Comparison of ENCODE assay signal across 8 mouse cellular contexts in the genomic region with DNA sequence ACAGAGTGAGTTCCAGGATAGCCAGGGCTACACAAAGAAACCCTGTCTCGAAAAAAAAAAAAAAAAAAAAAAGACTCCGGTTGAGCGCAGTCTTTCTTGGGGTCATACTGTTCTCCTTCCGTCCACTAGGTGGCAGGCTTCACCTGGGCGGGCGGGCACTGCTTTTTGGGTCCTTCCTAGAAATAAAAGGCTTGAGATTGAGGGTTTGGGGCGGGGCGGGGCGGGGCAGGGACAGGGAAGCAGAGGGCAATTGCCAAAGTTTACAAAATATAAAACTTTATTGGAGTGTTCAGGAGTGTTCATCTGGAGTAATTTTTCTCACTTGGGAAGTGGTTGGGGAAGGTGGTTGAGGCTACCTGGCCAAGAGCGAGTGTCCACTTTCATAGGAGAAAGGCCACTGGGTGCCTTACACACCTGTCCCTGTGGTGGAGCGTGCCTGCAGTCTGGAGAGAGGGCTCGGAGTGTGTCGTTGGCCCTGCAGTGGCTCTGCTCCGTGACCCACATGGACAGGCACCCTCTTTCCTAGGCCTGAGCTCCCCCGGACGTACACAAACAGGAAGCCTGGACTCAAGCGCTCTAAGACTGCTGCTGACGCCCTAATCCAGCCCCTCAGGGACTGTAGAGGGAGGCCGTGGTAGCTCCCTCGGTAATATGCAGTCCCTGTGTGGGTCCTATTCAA. TPM values are rescaled to one million over a fixed set of nuclear protein-coding genes. Genes with fewer than 3 reads are reported as not detected.
DNase-seq lines count a peak whose midpoint lies in the region; ATAC-seq and TF ChIP-seq lines count a peak whose summit lies in the region.

Gene Tmem82, minus strand, starts transcription at position 69 of the 679 bp plus-strand sequence.

- H3K4me2 ChIP-seq in heart, embryonic 16.5 days (ENCODE audit: low read depth, low read length), result peak within 1 kb of the TSS; percentile 71
- H3K4me2 ChIP-seq in stomach, embryonic 14.5 days (replicated peaks; ENCODE audit: low read depth, low read length), result peak within 1 kb of the TSS; percentile 55

- WGBS in embryonic facial prominence, embryonic 10.5 days, result 25% methylated on average over 20 of the region's 20 CpGs
- 27% methylated on average over 19 of the region's 20 CpGs for WGBS in heart, embryonic 16.5 days
- WGBS in stomach, embryonic 14.5 days, result 27% methylated on average over 20 of the region's 20 CpGs

- peaks cover 43% of the 10 kb centered on the region for H3K4me1 ChIP-seq in embryonic facial prominence, embryonic 10.5 days
- H3K4me1 ChIP-seq in heart, embryonic 16.5 days (ENCODE audit: control insufficient read depth, insufficient read depth, low read length), result peaks cover 18% of the 10 kb centered on the region
- H3K4me1 ChIP-seq in stomach, embryonic 14.5 days (ENCODE audit: control insufficient read depth, insufficient read depth, low read length), result peaks cover 9% of the 10 kb centered on the region; the same call in 1 of the 2 replicates

- no peak for ATAC-seq in heart, embryonic 16.5 days (replicated peaks; ENCODE audit: extremely low read depth, insufficient read depth, low FRiP score)
- peak; percentile 71 for ATAC-seq in megakaryocyte progenitor cell, adult 5-6 weeks (replicated peaks; ENCODE audit: poor library complexity)
- 0 out of 2 replicates have a peak, but pooled peaks have one; percentile 19 for ATAC-seq in stomach, embryonic 14.5 days (ENCODE audit: insufficient number of reproducible peaks, insufficient read depth, low FRiP score, low read depth)

- H3K9me3 ChIP-seq in embryonic facial prominence, embryonic 10.5 days, result no peaks in the 10 kb centered on the region
- no peaks in the 10 kb centered on the region for H3K9me3 ChIP-seq in heart, embryonic 16.5 days (replicated peaks; ENCODE audit: control insufficient read depth, low read length)
- H3K9me3 ChIP-seq in stomach, embryonic 14.5 days (ENCODE audit: control insufficient read depth, low read depth, low read length), result no peaks in the 10 kb centered on the region

- peak within 1 kb of the TSS; percentile 63 for H3K9ac ChIP-seq in heart, embryonic 16.5 days (ENCODE audit: low read length)
- no peak within 1 kb of the TSS for H3K9ac ChIP-seq in stomach, embryonic 14.5 days (replicated peaks; ENCODE audit: low read depth, low read length)

- no peaks in the 10 kb centered on the region for H3K36me3 ChIP-seq in embryonic facial prominence, embryonic 10.5 days (replicated peaks)
- no peaks in the 10 kb centered on the region for H3K36me3 ChIP-seq in heart, embryonic 16.5 days (ENCODE audit: control insufficient read depth, insufficient read depth)
- no peaks in the 10 kb centered on the region for H3K36me3 ChIP-seq in stomach, embryonic 14.5 days (ENCODE audit: control insufficient read depth, insufficient read depth, low read length)

- peak; percentile 66 for TF ChIP-seq CTCF in gastrocnemius, adult 2 months (IDR thresholded peaks at IDR 0.05)

- intact Hi-C loops in gastrocnemius, adult 2 months (cut with DNase I), result loop anchor here (2.0 to 10.0 kb wide), 3 partner anchors 206 to 336 kb away; partner anchors contain the start of gene Cela2a

- peak within 1 kb of the TSS; percentile 9 for H3K27ac ChIP-seq in gastrocnemius, adult 2 months
- H3K27ac ChIP-seq in embryonic facial prominence, embryonic 10.5 days (replicated peaks), result peak within 1 kb of the TSS; percentile 77
- H3K27ac ChIP-seq in heart, embryonic 16.5 days (ENCODE audit: low read length), result no peak within 1 kb of the TSS
- no peak within 1 kb of the TSS for H3K27ac ChIP-seq in stomach, embryonic 14.5 days (ENCODE audit: low read length)

- DNase-seq in gastrocnemius, adult 2 months, result peak; percentile 71
- no peak for DNase-seq in gastrocnemius, adult 8-10 months (ENCODE audit: low spot score in 2 of 2)
- peak; percentile 85 for DNase-seq in ZHBTc4 (ENCODE audit: low read depth, low spot score)
- peak; percentile 75 for DNase-seq in embryonic facial prominence, embryonic 10.5 days (ENCODE audit: low spot score)
- peak; percentile 73 to 80 for DNase-seq in kidney, postnatal 4 days

- peaks cover 10% of the 10 kb centered on the region for H3K27me3 ChIP-seq in embryonic facial prominence, embryonic 10.5 days (replicated peaks; ENCODE audit: low read depth, poor library complexity, severe bottlenecking)
- no peaks in the 10 kb centered on the region for H3K27me3 ChIP-seq in heart, embryonic 16.5 days (ENCODE audit: control insufficient read depth, insufficient read depth, low read length)
- H3K27me3 ChIP-seq in stomach, embryonic 14.5 days (ENCODE audit: control insufficient read depth, insufficient read depth, low read length), result no peaks in the 10 kb centered on the region

- peak within 1 kb of the TSS; percentile 59 for H3K4me3 ChIP-seq in gastrocnemius, adult 2 months
- H3K4me3 ChIP-seq in embryonic facial prominence, embryonic 10.5 days, result peak within 1 kb of the TSS; percentile 54
- H3K4me3 ChIP-seq in heart, embryonic 16.5 days (ENCODE audit: low read length), result peak within 1 kb of the TSS; percentile 42
- peak within 1 kb of the TSS; percentile 15; the same call in 1 of the 2 replicates for H3K4me3 ChIP-seq in stomach, embryonic 14.5 days (ENCODE audit: low read depth, low read length)

RNA-seq across cellular contexts. Expression of gene Tmem82, which starts in this region (rescaled TPM):
- total RNA-seq in gastrocnemius, adult 2 months (2021), result 1 to 10 TPM in 1 of 2 experiments, under 1 TPM in 1; 0.61 to 3.2 TPM
- total RNA-seq in gastrocnemius, adult 8-10 months (2022), result under 1 TPM; 0.16 to 0.46 (median 0.31) TPM
- 1.5 and 2.1 TPM in 2 replicates for polyA plus RNA-seq in embryonic facial prominence, embryonic 10.5 days (2016; fragmentation: Nextera tagmentation; extraction: Ambion mirVana)
- polyA plus RNA-seq in heart, embryonic 16.5 days (2015; fragmentation: Nextera tagmentation; extraction: Ambion mirVana), result 1.1 and 1.7 TPM in 2 replicates
- total RNA-seq in megakaryocyte progenitor cell, adult 5-6 weeks (2015), result 0.10 and 0.76 TPM in 2 replicates
- 0.46 and 1.6 TPM in 2 replicates for total RNA-seq in megakaryocyte progenitor cell, adult 5-6 weeks (2017)
- polyA plus RNA-seq in stomach, embryonic 14.5 days (2014; fragmentation: Nextera tagmentation; extraction: Ambion mirVana), result 0.29 and 0.32 TPM in 2 replicates

Comparison
In these comparisons a context has a peak if more than half of its experiments do, and no peak if none do; other contexts are left out.
1. DNase-seq: peak in gastrocnemius, adult 2 months (single experiment), ZHBTc4 (single experiment), embryonic facial prominence, embryonic 10.5 days (single experiment) and kidney, postnatal 4 days (2 of 2); none in gastrocnemius, adult 8-10 months (0 of 2).
2. Peak in ATAC-seq, H3K4me3 ChIP-seq and H3K4me2 ChIP-seq in stomach, embryonic 14.5 days; RNA of the gene not detected or under 1 TPM.
3. H3K27ac ChIP-seq: peak in gastrocnemius, adult 2 months (single experiment) and embryonic facial prominence, embryonic 10.5 days (single experiment); none in heart, embryonic 16.5 days (single experiment) and stomach, embryonic 14.5 days (single experiment).
4. Peak in every context shown above with its lines, with median percentiles within 50 percentile points of each other: H3K4me3 ChIP-seq.